Mouse (Mus musculus): ENCODE measurements around the gene Irak1bp1. TPM values are rescaled to one million over a fixed set of nuclear protein-coding genes. Genes with fewer than 3 reads are reported as not detected.
A peak's percentile ranks its signal among the peaks of the same experiment; 100 is the strongest.

Irak1bp1 gene
- 1 to 10 TPM in 1 of 3 experiments, under 1 TPM in 2; 0.53 to 1.3 (median 0.62) TPM for polyA plus RNA-seq (2017; shearing (Covaris generic))

GRCm38 (mm10) chr9:82829007-82829689, at the start of gene Irak1bp1:
Gene Irak1bp1 (plus strand): TSS chr9:82829540.
- ATAC-seq = peak; percentile 1

- ATAC-seq = no peak
Measured at GRCm38 (mm10) chr9:82788375-82788774, 41.0 kb upstream of the Irak1bp1 start.

GRCm38 (mm10) chr9:82800360-82800759, 29.0 kb upstream of the Irak1bp1 start:
- ATAC-seq = no peak

GRCm38 (mm10) chr9:82807129-82807528, 22.2 kb upstream of the Irak1bp1 start:
- no peak for ATAC-seq

GRCm38 (mm10) chr9:82807635-82808034, 21.7 kb upstream of the Irak1bp1 start:
- ATAC-seq = no peak

- no peak for ATAC-seq
Measured at GRCm38 (mm10) chr9:82812172-82812963, 17.0 kb upstream of the Irak1bp1 start.

- no peak for ATAC-seq
Measured at GRCm38 (mm10) chr9:82814536-82814935, 14.8 kb upstream of the Irak1bp1 start.

GRCm38 (mm10) chr9:82815257-82815785, 14.0 kb upstream of the Irak1bp1 start:
- ATAC-seq = no peak

- ATAC-seq = no peak
Measured at GRCm38 (mm10) chr9:82826426-82826825, 2.9 kb upstream of the Irak1bp1 start.

- ATAC-seq = peak; percentile 96
Measured at GRCm38 (mm10) chr9:82829693-82830430, 522 bp downstream of the Irak1bp1 start.

- ATAC-seq = no peak
Measured at GRCm38 (mm10) chr9:82831891-82832290, 2.6 kb downstream of the Irak1bp1 start.

GRCm38 (mm10) chr9:82835921-82836320, 6.6 kb downstream of the Irak1bp1 start:
- ATAC-seq = no peak

GRCm38 (mm10) chr9:82842671-82843070, 13.3 kb downstream of the Irak1bp1 start:
- ATAC-seq = no peak

GRCm38 (mm10) chr9:82854040-82854439, 24.7 kb downstream of the Irak1bp1 start:
- no peak for ATAC-seq

- no peak for ATAC-seq
Measured at GRCm38 (mm10) chr9:82854973-82855614, 25.8 kb downstream of the Irak1bp1 start.

GRCm38 (mm10) chr9:82856241-82856640, 26.9 kb downstream of the Irak1bp1 start:
- ATAC-seq = no peak

GRCm38 (mm10) chr9:82860805-82861204, 31.5 kb downstream of the Irak1bp1 start:
- ATAC-seq = no peak

- ATAC-seq = no peak
Measured at GRCm38 (mm10) chr9:82861316-82861715, 32.0 kb downstream of the Irak1bp1 start.

GRCm38 (mm10) chr9:82861775-82862430, 32.6 kb downstream of the Irak1bp1 start:
- ATAC-seq = no peak

GRCm38 (mm10) chr9:82866121-82866520, 36.8 kb downstream of the Irak1bp1 start:
- ATAC-seq = no peak

GRCm38 (mm10) chr9:82867698-82868097, 38.4 kb downstream of the Irak1bp1 start:
- ATAC-seq = no peak

- ATAC-seq = no peak
Measured at GRCm38 (mm10) chr9:82877078-82877477, 47.7 kb downstream of the Irak1bp1 start.

All from inflammation-experienced regulatory T-cells, adult 6 months (primary cell).